Mouse (Mus musculus): Measurements from ENCODE around the gene Rab3a. TPM values are rescaled to one million over a fixed set of nuclear protein-coding genes. Genes with fewer than 3 reads are reported as not detected.
A peak's percentile ranks its signal among the peaks of the same experiment; 100 is the strongest.

The Rab3a gene
- total and polyA plus RNA-seq, 2 experiments from 2014 or later: 32.8 to 40.3 TPM

DNA sequence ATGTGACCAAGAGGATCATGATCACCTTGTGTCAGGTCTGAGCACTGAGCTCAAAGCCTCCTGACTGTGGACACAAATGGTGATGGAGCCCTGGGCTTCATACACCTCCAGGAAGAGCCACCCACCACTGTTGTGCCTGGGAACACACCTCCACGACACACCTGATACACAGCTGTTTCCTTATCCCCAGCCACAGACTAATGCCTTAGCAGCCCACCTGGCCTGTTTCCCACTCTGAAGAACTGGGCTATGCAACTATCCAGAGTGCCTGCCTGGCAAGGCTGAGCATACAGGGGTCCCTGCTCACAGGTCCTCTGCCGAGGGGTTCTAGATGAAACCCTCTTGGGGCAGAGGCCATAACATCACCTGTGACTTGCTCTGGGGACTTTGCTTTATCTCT lies 39.7 kb downstream of the Rab3a start:
- no peak overlapping the region for H3K9ac ChIP-seq (replicated peaks; ENCODE audit: low read depth, low read length)
- H3K27ac ChIP-seq (ENCODE audit: low read depth): no peak overlapping the region
- TF ChIP-seq EP300 (IDR thresholded peaks at IDR 0.05; ENCODE audit: low read depth) (no peak), CTCF (IDR thresholded peaks at IDR 0.05; ENCODE audit: low read depth) (no peak)
- H3K4me2 ChIP-seq (ENCODE audit: low read depth, low read length): no peak overlapping the region
- peaks cover 19% of the 10 kb centered on the region for H3K4me1 ChIP-seq (ENCODE audit: control insufficient read depth, insufficient read depth)
- no peak for DNase-seq (ENCODE audit: low spot score)
- no peak overlapping the region for H3K4me3 ChIP-seq (ENCODE audit: low read depth, low read length)
- H3K36me3 ChIP-seq (replicated peaks; ENCODE audit: control insufficient read depth, insufficient read depth, low read length): no peaks in the 10 kb centered on the region
- 64% methylated on average over 2 of the region's 2 CpGs for WGBS
- H3K9me3 ChIP-seq (replicated peaks; ENCODE audit: control insufficient read depth, low read length): no peaks in the 10 kb centered on the region
- ATAC-seq (ENCODE audit: insufficient read depth, low read depth): no peak
- H3K27me3 ChIP-seq (ENCODE audit: control insufficient read depth, insufficient read depth, low read length): peaks cover 24% of the 10 kb centered on the region

DNA sequence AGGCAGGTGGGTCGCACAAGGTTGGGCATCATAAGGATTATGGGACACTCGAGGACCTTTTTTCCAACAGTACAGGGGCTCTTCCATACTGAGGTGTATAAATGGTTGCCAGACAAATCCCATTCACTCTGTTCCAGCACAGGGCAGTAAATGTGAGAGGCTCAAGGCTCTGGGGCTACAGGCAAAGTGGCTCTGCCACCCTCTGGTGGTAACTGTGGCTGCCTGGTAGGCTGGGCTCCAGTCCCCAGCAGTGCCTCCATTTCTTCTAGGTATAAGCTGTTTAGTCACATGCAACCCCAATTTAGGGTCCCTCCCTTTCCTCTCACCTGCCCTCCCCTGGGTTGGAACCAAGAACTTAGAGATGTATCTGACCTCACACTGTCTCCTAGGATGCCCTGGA lies 40.9 kb downstream of the Rab3a start:
- H3K36me3 ChIP-seq (replicated peaks; ENCODE audit: control insufficient read depth, insufficient read depth, low read length): no peaks in the 10 kb centered on the region
- DNase-seq (ENCODE audit: low spot score) (no peak), ATAC-seq (ENCODE audit: insufficient read depth, low read depth) (no peak)
- H3K9me3 ChIP-seq (replicated peaks; ENCODE audit: control insufficient read depth, low read length): no peaks in the 10 kb centered on the region
- 90% methylated on average over 2 of the region's 2 CpGs for WGBS
- H3K4me3 ChIP-seq (ENCODE audit: low read depth, low read length): no peak overlapping the region
- H3K27me3 ChIP-seq (ENCODE audit: control insufficient read depth, insufficient read depth, low read length): peaks cover 33% of the 10 kb centered on the region
- H3K4me2 ChIP-seq (ENCODE audit: low read depth, low read length): no peak overlapping the region
- H3K27ac ChIP-seq (ENCODE audit: low read depth): no peak overlapping the region
- peaks cover 19% of the 10 kb centered on the region for H3K4me1 ChIP-seq (ENCODE audit: control insufficient read depth, insufficient read depth)
- no peak overlapping the region for H3K9ac ChIP-seq (replicated peaks; ENCODE audit: low read depth, low read length)
- peak; percentile 36 for TF ChIP-seq CTCF (IDR thresholded peaks at IDR 0.05; ENCODE audit: low read depth)
- TF ChIP-seq EP300 (IDR thresholded peaks at IDR 0.05; ENCODE audit: low read depth): no peak

DNA sequence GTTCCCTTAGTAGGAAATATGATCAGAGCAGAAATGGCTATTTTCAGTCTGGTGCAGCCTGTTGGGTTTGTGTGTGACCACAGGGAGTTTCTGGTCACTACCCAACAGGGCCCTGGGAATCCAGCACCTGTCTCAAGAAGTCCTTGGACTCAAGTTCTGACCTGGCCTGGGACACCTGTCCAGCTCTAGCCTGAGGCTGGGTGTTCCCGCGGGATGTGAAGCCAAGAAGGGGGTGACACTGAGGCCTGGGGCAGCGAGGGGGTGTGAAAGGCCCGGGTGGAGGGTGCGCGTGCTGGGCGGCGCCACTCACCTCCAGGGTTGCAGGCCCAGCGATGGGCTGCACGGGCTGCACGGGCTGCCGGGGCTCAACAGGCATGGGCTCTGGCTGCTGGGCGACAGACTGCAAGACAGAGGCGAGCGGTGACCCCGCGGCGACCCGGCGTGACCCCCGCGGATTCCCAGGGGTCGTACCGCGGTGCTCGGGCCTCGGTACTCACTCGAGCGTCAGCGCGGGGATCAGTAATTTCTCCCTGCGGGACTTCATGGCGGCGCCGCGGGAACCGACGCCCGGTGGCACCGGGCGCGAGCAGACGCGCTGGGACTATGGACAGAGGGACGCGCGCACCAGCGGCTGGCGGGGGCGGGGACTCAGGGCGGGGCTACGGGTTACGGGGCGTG lies 42.1 kb downstream of the Rab3a start:
- TF ChIP-seq CTCF (IDR thresholded peaks at IDR 0.05; ENCODE audit: low read depth) (no peak), EP300 (IDR thresholded peaks at IDR 0.05; ENCODE audit: low read depth) (no peak)
- no peaks in the 10 kb centered on the region for H3K9me3 ChIP-seq (replicated peaks; ENCODE audit: control insufficient read depth, low read length)
- H3K36me3 ChIP-seq (replicated peaks; ENCODE audit: control insufficient read depth, insufficient read depth, low read length): no peaks in the 10 kb centered on the region
- DNase-seq (ENCODE audit: low spot score) (no peak), ATAC-seq (ENCODE audit: insufficient read depth, low read depth) (no peak)
- 0 out of 2 replicates have a peak overlapping the region, but pooled peaks have one; percentile 19 for H3K9ac ChIP-seq (replicated peaks; ENCODE audit: low read depth, low read length)
- H3K27me3 ChIP-seq (ENCODE audit: control insufficient read depth, insufficient read depth, low read length): peaks cover 39% of the 10 kb centered on the region
- peak overlapping the region; percentile 76 for H3K4me2 ChIP-seq (ENCODE audit: low read depth, low read length)
- peak overlapping the region; percentile 54 for H3K4me3 ChIP-seq (ENCODE audit: low read depth, low read length)
- peaks cover 19% of the 10 kb centered on the region for H3K4me1 ChIP-seq (ENCODE audit: control insufficient read depth, insufficient read depth)
- H3K27ac ChIP-seq (ENCODE audit: low read depth): no peak overlapping the region
- 6% methylated on average over 45 of the region's 54 CpGs for WGBS

DNA sequence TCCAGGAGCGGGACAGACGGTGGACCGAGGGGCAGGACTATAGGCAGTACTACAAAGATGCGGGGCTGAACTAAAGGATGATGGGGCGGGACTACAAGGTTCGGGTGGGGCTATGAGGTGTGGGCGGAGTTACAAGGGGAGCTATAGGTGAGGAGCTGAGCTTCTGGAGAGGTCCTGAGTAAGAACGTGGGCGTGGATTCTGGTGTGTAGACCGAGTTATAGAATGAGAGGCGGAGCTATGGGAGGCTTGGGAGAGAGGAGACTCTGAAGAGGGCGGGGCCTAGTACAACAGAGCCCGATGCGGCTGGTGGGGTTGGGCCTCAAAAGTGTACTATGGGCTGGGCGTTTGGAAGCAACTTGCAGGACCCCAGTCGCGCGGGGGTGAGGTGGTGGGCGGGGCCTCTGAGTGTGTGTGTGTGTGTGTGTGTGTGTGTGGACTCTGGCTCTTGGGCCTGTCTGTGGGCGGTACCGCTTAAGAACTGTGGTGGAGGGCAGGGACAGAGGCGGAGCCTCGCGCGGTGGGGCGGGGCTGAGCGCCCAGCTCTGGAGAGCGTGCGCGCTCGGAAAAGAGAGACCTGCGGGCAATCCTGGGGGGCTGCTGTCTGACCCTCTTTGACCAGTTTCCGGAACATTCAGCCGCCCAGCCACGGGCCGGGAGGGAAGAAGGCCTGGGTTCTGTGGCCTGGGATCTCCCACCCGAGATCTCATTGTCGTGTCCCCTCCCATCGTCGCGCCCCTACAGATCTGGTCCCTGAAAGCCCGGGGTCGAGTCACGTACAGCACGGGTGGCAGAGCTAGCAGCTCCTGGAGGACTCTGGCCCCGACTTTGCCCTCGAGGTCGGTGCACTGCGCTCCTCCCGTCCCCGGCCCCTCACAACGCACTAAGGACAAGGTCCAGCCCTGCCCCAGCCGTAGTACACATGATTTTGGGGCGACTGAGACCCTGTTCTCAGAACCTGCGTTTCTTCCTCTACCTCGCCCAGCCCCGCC lies 42.9 kb downstream of the Rab3a start:
- Histone ChIP-seq H3K27me3 (ENCODE audit: control insufficient read depth, insufficient read depth, low read length) (peaks cover 43% of the 10 kb centered on the region), H3K9ac (replicated peaks; ENCODE audit: low read depth, low read length) (peak overlapping the region; percentile 28; the same call in 1 of the 2 replicates), H3K36me3 (replicated peaks; ENCODE audit: control insufficient read depth, insufficient read depth, low read length) (no peaks in the 10 kb centered on the region), H3K4me2 (ENCODE audit: low read depth, low read length) (peak overlapping the region; percentile 76), H3K4me3 (ENCODE audit: low read depth, low read length) (peak overlapping the region; percentile 54), H3K4me1 (ENCODE audit: control insufficient read depth, insufficient read depth) (peaks cover 19% of the 10 kb centered on the region), H3K9me3 (replicated peaks; ENCODE audit: control insufficient read depth, low read length) (no peaks in the 10 kb centered on the region), H3K27ac (ENCODE audit: low read depth) (no peak overlapping the region)
- TF ChIP-seq CTCF (IDR thresholded peaks at IDR 0.05; ENCODE audit: low read depth) (no peak), EP300 (IDR thresholded peaks at IDR 0.05; ENCODE audit: low read depth) (no peak)
- ATAC-seq (ENCODE audit: insufficient read depth, low read depth) (peak; percentile 78), DNase-seq (ENCODE audit: low spot score) (peak; percentile 78)
- 1% methylated on average over 42 of the region's 57 CpGs for WGBS

DNA sequence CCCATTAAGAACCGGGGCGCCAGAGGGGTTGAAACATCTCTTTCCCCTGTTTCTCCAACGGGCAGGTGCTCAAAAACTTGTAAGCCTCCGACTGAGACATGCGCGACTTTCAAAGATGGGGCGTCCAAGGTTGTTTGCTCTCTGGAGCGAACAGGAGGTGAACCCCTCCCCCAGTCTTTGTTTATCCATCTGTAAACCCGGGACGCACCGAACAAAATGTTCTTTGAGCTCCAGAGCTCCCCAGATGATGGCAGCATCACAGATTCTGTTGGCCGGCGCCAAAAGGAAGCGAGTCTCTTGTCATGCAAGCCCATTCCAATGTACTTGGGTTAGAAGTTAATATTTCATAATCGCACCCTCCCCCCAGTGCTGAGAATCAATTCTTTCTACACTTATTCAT lies 43.8 kb downstream of the Rab3a start:
- no peak for ATAC-seq (ENCODE audit: insufficient read depth, low read depth)
- H3K9me3 ChIP-seq (replicated peaks; ENCODE audit: control insufficient read depth, low read length): no peaks in the 10 kb centered on the region
- H3K36me3 ChIP-seq (replicated peaks; ENCODE audit: control insufficient read depth, insufficient read depth, low read length): no peaks in the 10 kb centered on the region
- TF ChIP-seq EP300 (IDR thresholded peaks at IDR 0.05; ENCODE audit: low read depth) (no peak), CTCF (IDR thresholded peaks at IDR 0.05; ENCODE audit: low read depth) (no peak)
- peaks cover 12% of the 10 kb centered on the region for H3K4me1 ChIP-seq (ENCODE audit: control insufficient read depth, insufficient read depth)
- peak; percentile 4 for DNase-seq (ENCODE audit: low spot score)
- H3K4me3 ChIP-seq (ENCODE audit: low read depth, low read length): 0 out of 2 replicates have a peak overlapping the region, but pooled peaks have one; percentile 54
- no peak overlapping the region for H3K27ac ChIP-seq (ENCODE audit: low read depth)
- 21% methylated on average over 15 of the region's 15 CpGs for WGBS
- peak overlapping the region; percentile 76 for H3K4me2 ChIP-seq (ENCODE audit: low read depth, low read length)
- no peak overlapping the region for H3K9ac ChIP-seq (replicated peaks; ENCODE audit: low read depth, low read length)
- H3K27me3 ChIP-seq (ENCODE audit: control insufficient read depth, insufficient read depth, low read length): peaks cover 50% of the 10 kb centered on the region
